Mouse (Mus musculus) heart, adult 8-10 months (tissue): Measurements from ENCODE around the gene Rin3. TPM values are rescaled to one million over a fixed set of nuclear protein-coding genes. Genes with fewer than 3 reads are reported as not detected.

Source experiments
- DNase-seq: peaks from one replicate; pipeline ENCODE4 v3.0.0; 2022; ENCODE audit warnings: low spot score
- total RNA-seq, 4 experiments: library from RNA; stranded (reverse); gene quantifications; 2 replicates each; pipeline ENCODE4 v1.2.4; 2022

Rin3 gene
- total RNA-seq, 4 experiments from 2014 or later, result 12.2 to 18.8 (median 17.0) TPM

- no peak for DNase-seq
Measured at GRCm38 (mm10) chr12:102302831-102303351, 20.0 kb downstream of the Rin3 start.

DNA sequence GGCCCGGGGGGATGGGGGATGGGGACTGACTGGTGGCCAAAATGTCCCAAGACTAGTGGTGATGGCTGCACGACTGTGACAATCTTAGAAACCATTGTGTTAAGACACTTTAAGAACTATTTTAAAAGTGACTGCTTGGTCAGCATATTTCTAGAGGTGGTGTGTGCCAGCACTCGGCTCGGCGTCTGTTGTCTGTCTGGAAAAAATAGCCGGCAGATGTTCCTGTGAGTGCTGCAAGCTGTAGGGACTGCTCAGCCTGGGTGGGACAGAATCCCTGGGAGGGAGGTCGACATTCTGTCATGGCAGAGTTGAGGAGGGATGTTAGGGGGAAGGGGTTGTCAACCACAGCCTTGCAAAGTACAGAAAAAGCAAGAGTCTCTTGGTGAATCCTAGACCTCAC, 21.0 kb downstream of the Rin3 start:
- DNase-seq, result no peak

- DNase-seq, result no peak
Measured at GRCm38 (mm10) chr12:102305069-102305836, 22.4 kb downstream of the Rin3 start.

GRCm38 (mm10) chr12:102308001-102308456, 25.2 kb downstream of the Rin3 start:
- no peak for DNase-seq

GRCm38 (mm10) chr12:102308457-102309011, 25.7 kb downstream of the Rin3 start:
- no peak for DNase-seq

- DNase-seq, result no peak
Measured at GRCm38 (mm10) chr12:102309099-102309799, 26.4 kb downstream of the Rin3 start.

DNA sequence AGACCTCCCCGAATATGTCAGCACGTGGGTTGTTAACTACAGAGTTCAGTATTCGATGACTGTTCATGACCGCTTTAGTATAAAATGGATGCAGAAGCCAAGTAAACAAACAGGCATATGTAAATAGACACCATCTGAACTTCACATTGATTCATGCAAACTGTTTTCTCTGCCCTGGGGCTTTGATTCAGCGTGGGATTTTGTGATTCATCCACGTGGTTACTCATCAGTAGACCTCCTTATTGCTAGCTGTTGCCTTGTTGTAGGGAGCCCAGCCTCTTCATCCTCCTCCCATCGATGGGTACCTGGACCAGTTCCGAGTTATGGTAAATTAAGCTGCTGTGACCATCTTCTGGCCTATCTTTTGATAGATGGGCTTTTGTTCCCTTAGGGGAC, 26.9 kb downstream of the Rin3 start:
- DNase-seq, result no peak

DNA sequence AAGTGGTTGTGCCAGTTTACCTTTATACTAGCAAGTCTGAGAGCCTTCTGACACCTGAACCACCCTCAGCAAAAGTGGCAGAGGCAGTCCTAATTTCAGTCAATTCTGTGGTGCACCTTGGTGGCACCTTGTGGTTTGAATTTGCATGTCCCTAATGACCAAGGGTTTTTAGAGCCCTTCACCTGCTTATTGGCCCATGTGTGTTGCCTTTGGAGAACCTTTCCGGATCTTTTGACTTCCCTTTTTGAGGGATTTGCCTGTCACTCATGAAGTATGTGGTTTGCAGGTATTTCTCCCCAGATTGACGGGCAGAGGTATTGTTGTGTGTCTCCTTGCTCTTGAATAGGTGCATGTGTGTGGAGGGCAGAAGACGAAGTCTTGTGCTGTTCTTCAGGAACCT, 27.4 kb downstream of the Rin3 start:
- DNase-seq, result no peak

DNA sequence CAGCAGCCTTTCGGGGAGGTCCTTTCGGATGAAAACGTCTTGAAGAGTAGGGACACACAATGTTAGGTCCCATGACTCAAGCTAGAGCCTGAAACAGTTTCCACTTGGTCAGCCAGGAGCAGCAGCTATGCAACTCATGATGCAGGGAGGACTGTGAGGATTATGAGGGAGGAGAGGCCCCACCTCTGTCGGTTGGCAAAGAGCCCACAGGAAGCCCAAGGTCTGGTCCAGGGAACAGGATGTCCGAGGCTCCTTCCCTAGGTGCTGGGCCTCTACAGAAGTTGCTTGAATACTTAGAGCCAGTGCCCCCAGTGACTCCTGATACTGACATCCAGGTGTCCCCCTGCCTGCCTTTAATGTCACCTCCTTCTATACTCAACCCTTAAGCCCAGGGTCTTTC, 28.6 kb downstream of the Rin3 start:
- DNase-seq, result peak; percentile 45

DNA sequence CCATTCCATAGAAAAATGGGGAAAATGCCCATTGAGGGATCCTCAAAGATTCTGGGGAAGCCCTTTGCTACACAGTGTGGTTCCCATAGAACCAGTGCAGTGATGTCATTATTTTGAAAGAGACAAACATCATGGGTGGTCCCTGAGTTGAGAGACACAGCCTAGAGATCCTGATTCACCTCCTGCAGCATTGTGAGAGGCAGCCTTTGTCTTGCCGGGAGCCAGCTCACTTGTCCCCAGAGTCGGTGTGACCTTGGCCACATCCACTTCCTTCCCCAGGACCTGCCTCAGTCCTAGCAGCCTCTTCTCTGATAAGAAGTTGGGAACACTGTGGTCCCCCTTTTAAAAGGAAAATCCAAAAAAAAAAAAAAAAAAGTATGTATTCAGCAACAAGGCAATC, 36.3 kb downstream of the Rin3 start:
- DNase-seq, result peak; percentile 53

DNA sequence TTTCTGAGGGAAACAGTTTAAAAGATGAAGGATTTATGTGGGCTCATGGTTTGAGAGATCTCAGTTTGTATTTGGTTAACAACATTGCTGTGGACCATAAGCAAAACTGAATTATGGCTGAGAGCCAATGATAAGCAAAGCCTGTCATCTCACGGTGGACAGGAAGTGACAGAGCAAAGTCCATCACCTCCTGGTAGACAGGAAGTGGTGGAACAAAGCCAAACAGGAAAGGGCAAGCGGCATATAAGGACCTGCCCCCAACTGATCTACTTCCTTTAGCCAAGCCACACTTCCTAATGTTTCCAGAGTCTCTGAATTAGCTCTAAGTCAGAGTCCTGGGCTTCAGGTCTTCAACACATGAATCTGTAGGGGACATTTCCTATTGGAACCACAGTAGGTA, 37.1 kb downstream of the Rin3 start:
- peak; percentile 42 for DNase-seq

DNA sequence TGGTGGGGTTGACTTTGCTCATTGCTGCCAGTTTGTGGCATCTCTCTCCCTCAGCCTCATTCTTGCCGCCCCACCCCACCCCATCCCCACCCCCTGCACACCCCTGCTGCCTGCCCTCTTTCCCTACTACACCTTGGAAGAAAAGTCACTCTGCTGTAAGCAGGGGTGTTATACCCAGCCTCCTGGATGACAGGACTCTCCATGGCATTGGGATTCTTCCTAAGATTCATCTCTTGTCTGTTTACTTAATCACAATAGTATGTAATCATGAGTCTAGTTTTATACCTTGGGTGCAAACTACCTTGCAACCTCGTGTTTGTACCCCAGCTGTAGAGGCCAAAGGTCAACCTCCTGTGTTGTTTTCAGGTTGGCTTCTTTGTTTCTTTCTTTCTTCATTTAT, 37.5 kb downstream of the Rin3 start:
- DNase-seq, result no peak

GRCm38 (mm10) chr12:102321064-102321728, 38.3 kb downstream of the Rin3 start:
- DNase-seq, result no peak

- peak; percentile 76 for DNase-seq
Measured at GRCm38 (mm10) chr12:102321855-102322254, 39.0 kb downstream of the Rin3 start.

GRCm38 (mm10) chr12:102323392-102323791, 40.5 kb downstream of the Rin3 start:
- DNase-seq, result peak; percentile 49

- peak; percentile 70 for DNase-seq
Measured at GRCm38 (mm10) chr12:102324156-102324885, 41.5 kb downstream of the Rin3 start.

DNA sequence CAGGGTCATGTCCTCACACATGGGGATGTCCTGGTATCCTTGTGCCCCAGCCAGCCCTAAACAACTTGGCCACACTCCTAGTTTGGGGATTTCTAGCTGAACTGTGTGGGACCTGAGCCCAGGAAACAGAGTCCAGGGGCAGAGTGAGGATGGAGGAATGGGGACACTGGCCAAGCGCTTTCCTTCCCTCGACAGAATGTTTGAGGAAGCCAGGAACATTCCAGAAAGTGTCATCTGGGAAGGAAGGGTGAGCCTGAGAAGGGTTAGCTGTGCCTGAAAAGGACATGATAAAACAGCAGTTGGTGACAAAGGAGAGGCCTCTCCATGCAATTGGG, 42.0 kb downstream of the Rin3 start:
- peak; percentile 49 for DNase-seq

DNA sequence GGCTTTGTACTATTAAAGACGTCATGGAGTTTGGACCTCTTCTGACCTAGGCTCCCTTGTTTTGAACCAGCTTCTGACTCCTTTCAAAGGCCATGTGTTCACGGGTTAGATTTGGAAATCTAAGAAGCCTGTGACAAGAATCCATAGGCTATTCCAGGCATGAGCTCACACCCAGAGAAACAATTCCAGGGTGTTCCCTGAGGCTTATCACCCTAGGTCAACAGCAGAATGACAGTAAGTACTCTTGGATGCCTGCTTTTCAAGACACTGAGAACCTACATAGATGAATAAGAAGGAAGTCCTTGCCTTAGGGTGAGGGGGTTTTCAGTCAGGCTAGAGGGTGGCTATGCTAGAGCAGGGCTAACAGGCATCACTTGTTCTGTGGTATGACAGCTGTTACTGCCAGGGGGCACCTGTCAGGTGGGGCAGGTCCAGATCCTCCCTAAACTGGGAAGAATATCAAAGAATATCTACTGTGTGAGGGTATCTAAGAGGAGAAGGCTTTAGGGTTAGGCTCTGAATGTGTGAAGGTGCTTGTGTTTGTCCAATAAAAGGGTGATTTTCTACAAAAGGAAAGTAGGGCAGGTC, 44.0 kb downstream of the Rin3 start:
- DNase-seq, result no peak

GRCm38 (mm10) chr12:102327525-102327924, 44.7 kb downstream of the Rin3 start:
- no peak for DNase-seq

DNA sequence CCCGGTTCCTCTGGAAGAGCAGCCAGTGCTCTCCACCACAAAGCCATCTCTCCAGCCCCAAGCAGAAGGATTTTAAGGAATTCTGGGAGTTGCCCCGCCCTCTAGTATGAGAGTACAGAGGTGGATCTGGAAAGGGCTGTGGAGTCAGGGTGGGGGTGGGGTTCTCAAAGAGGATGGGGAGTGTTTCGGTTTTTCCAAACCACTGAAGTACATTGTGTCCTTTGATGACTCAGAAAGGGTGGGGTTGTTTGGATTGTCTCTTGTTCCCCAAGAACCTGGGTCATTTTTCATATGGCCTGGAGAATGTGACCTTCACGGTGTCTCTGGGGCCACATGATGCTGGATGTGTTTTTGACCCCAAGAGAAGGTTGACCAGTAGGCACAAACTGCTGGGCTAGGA, 45.2 kb downstream of the Rin3 start:
- DNase-seq, result no peak

GRCm38 (mm10) chr12:102330188-102330587, 47.3 kb downstream of the Rin3 start:
- DNase-seq, result no peak
